Mouse (Mus musculus) liver, embryonic 16.5 days (tissue): ENCODE results near the gene Slc5a12. TPM values are rescaled to one million over a fixed set of nuclear protein-coding genes. Genes with fewer than 3 reads are reported as not detected.

Source experiments
- ATAC-seq: fragments of 200-750 bp; cut with Nextera tagmentation; 2 replicates; pipeline ENCODE4 v1.8.0; 2017; ENCODE audit warnings: low read depth, mild to moderate bottlenecking, moderate number of reproducible peaks, moderate library complexity
- H3K27ac ChIP-seq: fragments of 300-500 bp; sonication (generic); 2 replicates; pipeline ENCODE4 v1.5.1; 2014; ENCODE audit warnings: mild to moderate bottlenecking, low read length
- H3K27me3 ChIP-seq: fragments of 300-500 bp; sonication (generic); 2 replicates; pipeline ENCODE4 v1.6.1; 2014; ENCODE audit warnings: low read depth, low read length, mixed read lengths; ENCODE audit not compliant: control insufficient read depth, insufficient read depth
- H3K36me3 ChIP-seq: fragments of 300-500 bp; sonication (generic); 2 replicates; pipeline ENCODE4 v1.6.1; 2014; ENCODE audit warnings: mild to moderate bottlenecking; ENCODE audit not compliant: control insufficient read depth, insufficient read depth
- H3K4me1 ChIP-seq: fragments of 300-500 bp; sonication (generic); 2 replicates; pipeline ENCODE4 v1.6.1; 2014; ENCODE audit warnings: low read depth, low read length, mixed read lengths; ENCODE audit not compliant: control insufficient read depth
- H3K4me2 ChIP-seq: fragments of 300-500 bp; sonication (generic); 2 replicates; pipeline ENCODE4 v1.6.1; 2014; ENCODE audit warnings: low read depth, low read length, mixed read lengths
- H3K4me3 ChIP-seq: fragments of 300-500 bp; sonication (generic); 2 replicates; pipeline ENCODE4 v1.5.1; 2014; ENCODE audit warnings: low read depth, mild to moderate bottlenecking, low read length
- H3K9ac ChIP-seq: fragments of 300-500 bp; sonication (generic); 2 replicates; pipeline ENCODE4 v1.6.1; 2014; ENCODE audit warnings: low read depth, low read length
- H3K9me3 ChIP-seq: fragments of 300-500 bp; sonication (generic); replicated peaks from 2 replicates; pipeline ENCODE4 v1.6.1; 2016; ENCODE audit warnings: low read length; ENCODE audit not compliant: control insufficient read depth
- WGBS: fragments of 180-500 bp; shearing (Covaris S2); extraction: QIAGEN DNeasy Blood & Tissue Kit; methylation state at CpG from one replicate; pipeline ENCODE4 v1.1.7; 2014; ENCODE audit not compliant: insufficient replicate concordance; 5-methylcytosine and 5-hydroxymethylcytosine counted together
- polyA plus RNA-seq: library from polyadenylated mRNA; unstranded; fragments of >200 nt; fragmentation: Nextera tagmentation; extraction: Ambion mirVana; gene quantifications from 2 replicates; pipeline ENCODE4 v1.2.1, GENCODE M21; 2015

The Slc5a12 gene
- polyA plus RNA-seq = not detected in 2 replicates

- ATAC-seq = no peak
- 60% methylated on average over 2 of the region's 2 CpGs for WGBS
Observed at GRCm38 (mm10) chr2:110596932-110597331, at the start of gene Slc5a12. TSS of gene Slc5a12 (plus strand) at chr2:110597298.

GRCm38 (mm10) chr2:110556098-110556497, 41.0 kb upstream of the Slc5a12 start:
- no peak for ATAC-seq
- H3K27me3 ChIP-seq = no peaks in the 10 kb centered on the region
- no peaks in the 10 kb centered on the region for H3K36me3 ChIP-seq
- H3K4me3 ChIP-seq = no peak overlapping the region
- no peak overlapping the region for H3K4me2 ChIP-seq
- no peaks in the 10 kb centered on the region for H3K9me3 ChIP-seq
- no peak overlapping the region for H3K9ac ChIP-seq
- 67% methylated on average over 1 of the region's 1 CpGs for WGBS
- H3K27ac ChIP-seq = no peak overlapping the region
- H3K4me1 ChIP-seq = no peaks in the 10 kb centered on the region

More at GRCm38 (mm10) chr2:110596932-110597331, at the start of gene Slc5a12:
- Histone ChIP-seq H3K4me2 (no peak within 1 kb of the TSS), H3K4me1 (no peaks in the 10 kb centered on the region), H3K36me3 (no peaks in the 10 kb centered on the region), H3K9ac (no peak within 1 kb of the TSS), H3K4me3 (no peak within 1 kb of the TSS), H3K9me3 (no peaks in the 10 kb centered on the region), H3K27ac (no peak within 1 kb of the TSS), H3K27me3 (no peaks in the 10 kb centered on the region)

- H3K4me3 ChIP-seq = no peak overlapping the region
- no peak overlapping the region for H3K9ac ChIP-seq
- no peaks in the 10 kb centered on the region for H3K27me3 ChIP-seq
- no peaks in the 10 kb centered on the region for H3K4me1 ChIP-seq
- WGBS = 53% methylated on average over 2 of the region's 2 CpGs
- H3K9me3 ChIP-seq = no peaks in the 10 kb centered on the region
- no peak for ATAC-seq
- H3K4me2 ChIP-seq = no peak overlapping the region
- no peaks in the 10 kb centered on the region for H3K36me3 ChIP-seq
- H3K27ac ChIP-seq = no peak overlapping the region
Observed at GRCm38 (mm10) chr2:110562621-110563020, 34.5 kb upstream of the Slc5a12 start.

- Histone ChIP-seq H3K27me3 (no peaks in the 10 kb centered on the region), H3K27ac (no peak overlapping the region), H3K4me2 (no peak overlapping the region), H3K9ac (no peak overlapping the region), H3K36me3 (no peaks in the 10 kb centered on the region), H3K4me1 (no peaks in the 10 kb centered on the region), H3K4me3 (no peak overlapping the region), H3K9me3 (no peaks in the 10 kb centered on the region)
- 23% methylated on average over 5 of the region's 5 CpGs for WGBS
- ATAC-seq = no peak
Observed at GRCm38 (mm10) chr2:110564673-110565627, 32.1 kb upstream of the Slc5a12 start.

GRCm38 (mm10) chr2:110586692-110587091, 10.4 kb upstream of the Slc5a12 start:
- WGBS = 63% methylated on average over 6 of the region's 6 CpGs
- H3K36me3 ChIP-seq = no peaks in the 10 kb centered on the region
- no peak overlapping the region for H3K9ac ChIP-seq
- no peaks in the 10 kb centered on the region for H3K27me3 ChIP-seq
- no peak overlapping the region for H3K4me2 ChIP-seq
- no peak overlapping the region for H3K27ac ChIP-seq
- H3K4me3 ChIP-seq = no peak overlapping the region
- H3K9me3 ChIP-seq = no peaks in the 10 kb centered on the region
- ATAC-seq = no peak
- H3K4me1 ChIP-seq = no peaks in the 10 kb centered on the region

GRCm38 (mm10) chr2:110590007-110590406, 7.1 kb upstream of the Slc5a12 start:
- H3K4me2 ChIP-seq = no peak overlapping the region
- H3K4me3 ChIP-seq = no peak overlapping the region
- no peak overlapping the region for H3K9ac ChIP-seq
- no peaks in the 10 kb centered on the region for H3K4me1 ChIP-seq
- no peaks in the 10 kb centered on the region for H3K36me3 ChIP-seq
- H3K9me3 ChIP-seq = no peaks in the 10 kb centered on the region
- H3K27me3 ChIP-seq = no peaks in the 10 kb centered on the region
- H3K27ac ChIP-seq = no peak overlapping the region
- ATAC-seq = no peak
- 50% methylated on average over 1 of the region's 1 CpGs for WGBS

GRCm38 (mm10) chr2:110592276-110592675, 4.8 kb upstream of the Slc5a12 start:
- Histone ChIP-seq H3K36me3 (no peaks in the 10 kb centered on the region), H3K4me1 (no peaks in the 10 kb centered on the region), H3K27ac (no peak overlapping the region), H3K4me2 (no peak overlapping the region), H3K27me3 (no peaks in the 10 kb centered on the region), H3K9ac (no peak overlapping the region), H3K9me3 (no peaks in the 10 kb centered on the region), H3K4me3 (no peak overlapping the region)
- 47% methylated on average over 3 of the region's 3 CpGs for WGBS
- no peak for ATAC-seq

- ATAC-seq = no peak
- Histone ChIP-seq H3K27me3 (no peaks in the 10 kb centered on the region), H3K36me3 (no peaks in the 10 kb centered on the region), H3K9me3 (no peaks in the 10 kb centered on the region), H3K4me3 (no peak overlapping the region), H3K4me2 (no peak overlapping the region), H3K4me1 (no peaks in the 10 kb centered on the region), H3K9ac (no peak overlapping the region), H3K27ac (no peak overlapping the region)
- WGBS = 56% methylated on average over 1 of the region's 1 CpGs
Observed at GRCm38 (mm10) chr2:110644358-110644757, 47.3 kb downstream of the Slc5a12 start.

- Histone ChIP-seq H3K36me3 (no peaks in the 10 kb centered on the region), H3K4me1 (no peaks in the 10 kb centered on the region), H3K9me3 (no peaks in the 10 kb centered on the region), H3K9ac (no peak overlapping the region), H3K4me3 (no peak overlapping the region), H3K27ac (no peak overlapping the region), H3K4me2 (no peak overlapping the region), H3K27me3 (no peaks in the 10 kb centered on the region)
- ATAC-seq = no peak
Observed at GRCm38 (mm10) chr2:110644846-110645245, 47.7 kb downstream of the Slc5a12 start.
